Mouse (Mus musculus): ENCODE results near the gene Tnip2. TPM values are rescaled to one million over a fixed set of nuclear protein-coding genes. Genes with fewer than 3 reads are reported as not detected.

Tnip2 gene
- total and polyA plus RNA-seq, 3 experiments, result 4.8 to 19.6 (median 11.1) TPM

DNA sequence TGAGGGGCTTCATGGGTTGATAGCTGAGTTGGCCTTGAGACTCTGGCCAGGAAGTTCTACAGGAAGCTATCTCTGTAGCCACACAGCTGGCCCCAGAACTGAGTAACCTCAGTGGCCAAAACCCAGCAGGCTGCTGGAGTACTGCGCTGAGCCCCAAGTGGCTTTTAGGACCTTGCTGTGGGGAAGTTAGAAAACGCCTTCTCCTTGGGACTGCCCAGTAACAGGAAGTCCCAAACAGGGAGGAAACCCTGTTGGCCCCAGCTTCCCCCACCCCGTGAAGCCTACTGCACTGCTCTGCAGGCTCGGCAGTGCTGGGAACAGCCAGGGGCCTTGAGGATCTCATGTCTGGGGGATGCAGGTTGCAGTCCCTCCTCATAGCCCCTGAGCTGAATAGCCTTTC lies 29.3 kb upstream of the Tnip2 start:
- no peak for TF ChIP-seq CTCF (IDR thresholded peaks at IDR 0.05; ENCODE audit: low read depth, low read length)
- no peak for TF ChIP-seq GATA1 (IDR thresholded peaks at IDR 0.05; ENCODE audit: borderline replicate concordance, low read length)
- no peak for TF ChIP-seq GATA2 (IDR thresholded peaks at IDR 0.05; ENCODE audit: borderline replicate concordance, low read depth, low read length)
- no peak for TF ChIP-seq POLR2AphosphoS5 (IDR thresholded peaks at IDR 0.05; ENCODE audit: insufficient replicate concordance, low read depth, low read length)
- TF ChIP-seq TAL1 (conservative IDR thresholded peaks at IDR 0.05; ENCODE audit: low read depth, low read length), result no peak
- Histone ChIP-seq H3K9me3 (replicated peaks) (no peaks in the 10 kb centered on the region), H3K4me1 (ENCODE audit: insufficient read depth, low read depth, low read length) (peaks cover 27% of the 10 kb centered on the region), H3K27me3 (ENCODE audit: insufficient read depth, low read length) (peaks cover 53% of the 10 kb centered on the region), H3K4me3 (ENCODE audit: low read depth, low read length) (peak overlapping the region; percentile 58), H3K36me3 (replicated peaks) (no peaks in the 10 kb centered on the region)
- DNase-seq (ENCODE audit: low spot score) (peak; percentile 52), ATAC-seq (ENCODE audit: extremely low read depth, insufficient number of reproducible peaks, low FRiP score, poor library complexity, severe bottlenecking) (peak; percentile 54)

DNA sequence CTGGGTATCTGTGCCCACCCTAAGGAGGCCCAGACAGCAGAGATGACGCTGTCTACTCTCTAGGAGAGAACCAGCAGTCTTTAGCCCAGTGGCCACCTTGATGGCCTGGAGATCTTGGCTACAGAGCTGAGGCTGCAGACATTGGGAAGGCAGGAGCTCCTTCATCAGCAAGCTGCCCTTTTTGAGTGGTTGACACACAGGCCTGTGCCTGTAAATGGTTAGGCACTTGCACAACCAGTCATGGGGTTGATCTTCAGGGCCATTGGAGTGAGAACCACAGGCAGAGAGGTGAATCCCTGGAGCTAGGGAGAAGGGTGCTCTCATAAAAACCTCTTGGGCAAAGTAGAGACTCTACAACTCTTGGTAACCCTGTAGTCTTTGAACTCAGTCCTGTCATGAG lies 28.4 kb upstream of the Tnip2 start:
- H3K4me3 ChIP-seq (ENCODE audit: low read depth, low read length), result no peak overlapping the region
- peaks cover 58% of the 10 kb centered on the region for H3K27me3 ChIP-seq (ENCODE audit: insufficient read depth, low read length)
- peaks cover 28% of the 10 kb centered on the region for H3K4me1 ChIP-seq (ENCODE audit: insufficient read depth, low read depth, low read length)
- no peak for ATAC-seq (ENCODE audit: extremely low read depth, insufficient number of reproducible peaks, low FRiP score, poor library complexity, severe bottlenecking)
- no peak for DNase-seq (ENCODE audit: low spot score)
- no peaks in the 10 kb centered on the region for H3K9me3 ChIP-seq (replicated peaks)
- no peak for TF ChIP-seq GATA1 (IDR thresholded peaks at IDR 0.05; ENCODE audit: borderline replicate concordance, low read length)
- TF ChIP-seq CTCF (IDR thresholded peaks at IDR 0.05; ENCODE audit: low read depth, low read length), result no peak
- TF ChIP-seq GATA2 (IDR thresholded peaks at IDR 0.05; ENCODE audit: borderline replicate concordance, low read depth, low read length), result no peak
- TF ChIP-seq TAL1 (conservative IDR thresholded peaks at IDR 0.05; ENCODE audit: low read depth, low read length), result no peak
- TF ChIP-seq POLR2AphosphoS5 (IDR thresholded peaks at IDR 0.05; ENCODE audit: insufficient replicate concordance, low read depth, low read length), result no peak
- H3K36me3 ChIP-seq (replicated peaks), result no peaks in the 10 kb centered on the region

DNA sequence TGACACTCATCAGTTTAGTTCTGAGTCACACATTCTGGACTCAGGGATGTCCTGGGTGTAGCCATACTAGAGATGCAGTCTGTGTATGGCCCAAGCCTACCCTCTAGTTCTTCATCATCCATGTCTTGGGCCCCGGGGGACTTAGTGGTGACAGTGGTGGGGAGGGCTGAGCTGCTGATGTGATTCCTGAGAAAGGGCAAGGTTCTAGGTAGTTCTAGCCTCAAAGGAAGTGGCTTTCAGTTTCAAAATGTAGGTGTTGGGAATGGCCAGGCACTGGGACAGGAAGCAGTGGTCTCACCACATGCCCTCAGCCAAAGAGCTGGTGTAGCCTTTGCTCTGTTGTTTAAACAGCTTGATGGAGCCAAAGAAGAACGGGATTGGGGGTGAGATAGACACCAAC lies 25.3 kb upstream of the Tnip2 start:
- Histone ChIP-seq H3K9me3 (replicated peaks) (no peaks in the 10 kb centered on the region), H3K36me3 (replicated peaks) (no peaks in the 10 kb centered on the region), H3K4me3 (ENCODE audit: low read depth, low read length) (no peak overlapping the region), H3K4me1 (ENCODE audit: insufficient read depth, low read depth, low read length) (peaks cover 22% of the 10 kb centered on the region), H3K27me3 (ENCODE audit: insufficient read depth, low read length) (peaks cover 70% of the 10 kb centered on the region)
- TF ChIP-seq GATA2 (IDR thresholded peaks at IDR 0.05; ENCODE audit: borderline replicate concordance, low read depth, low read length) (no peak), POLR2AphosphoS5 (IDR thresholded peaks at IDR 0.05; ENCODE audit: insufficient replicate concordance, low read depth, low read length) (no peak), TAL1 (conservative IDR thresholded peaks at IDR 0.05; ENCODE audit: low read depth, low read length) (no peak), CTCF (IDR thresholded peaks at IDR 0.05; ENCODE audit: low read depth, low read length) (no peak), GATA1 (IDR thresholded peaks at IDR 0.05; ENCODE audit: borderline replicate concordance, low read length) (no peak)
- DNase-seq (ENCODE audit: low spot score), result no peak
- ATAC-seq (ENCODE audit: extremely low read depth, insufficient number of reproducible peaks, low FRiP score, poor library complexity, severe bottlenecking), result no peak

DNA sequence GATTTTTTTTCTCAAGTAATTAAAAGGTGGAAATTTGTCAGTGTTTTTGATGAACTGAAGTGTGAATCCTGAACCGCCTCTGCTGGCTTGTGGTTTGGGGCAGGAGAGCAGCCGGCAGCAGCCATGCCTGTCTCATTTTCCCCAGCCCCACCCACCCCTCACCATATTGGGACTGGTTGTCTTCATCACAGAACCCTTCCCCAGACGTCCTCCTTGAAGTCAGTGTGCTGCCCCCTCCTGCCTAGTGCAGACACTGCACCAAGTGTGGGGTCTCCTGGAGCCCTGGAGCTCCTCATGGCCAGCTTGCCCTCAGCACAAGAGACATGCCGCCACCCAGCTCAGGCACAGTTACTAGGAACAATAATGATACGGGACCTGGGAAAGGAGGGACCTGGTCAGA lies 24.7 kb upstream of the Tnip2 start:
- Histone ChIP-seq H3K4me3 (ENCODE audit: low read depth, low read length) (no peak overlapping the region), H3K36me3 (replicated peaks) (no peaks in the 10 kb centered on the region), H3K9me3 (replicated peaks) (no peaks in the 10 kb centered on the region), H3K27me3 (ENCODE audit: insufficient read depth, low read length) (peaks cover 75% of the 10 kb centered on the region), H3K4me1 (ENCODE audit: insufficient read depth, low read depth, low read length) (peaks cover 16% of the 10 kb centered on the region)
- TF ChIP-seq GATA1 (IDR thresholded peaks at IDR 0.05; ENCODE audit: borderline replicate concordance, low read length) (no peak), CTCF (IDR thresholded peaks at IDR 0.05; ENCODE audit: low read depth, low read length) (no peak), GATA2 (IDR thresholded peaks at IDR 0.05; ENCODE audit: borderline replicate concordance, low read depth, low read length) (no peak), POLR2AphosphoS5 (IDR thresholded peaks at IDR 0.05; ENCODE audit: insufficient replicate concordance, low read depth, low read length) (no peak), TAL1 (conservative IDR thresholded peaks at IDR 0.05; ENCODE audit: low read depth, low read length) (no peak)
- no peak for DNase-seq (ENCODE audit: low spot score)
- no peak for ATAC-seq (ENCODE audit: extremely low read depth, insufficient number of reproducible peaks, low FRiP score, poor library complexity, severe bottlenecking)

DNA sequence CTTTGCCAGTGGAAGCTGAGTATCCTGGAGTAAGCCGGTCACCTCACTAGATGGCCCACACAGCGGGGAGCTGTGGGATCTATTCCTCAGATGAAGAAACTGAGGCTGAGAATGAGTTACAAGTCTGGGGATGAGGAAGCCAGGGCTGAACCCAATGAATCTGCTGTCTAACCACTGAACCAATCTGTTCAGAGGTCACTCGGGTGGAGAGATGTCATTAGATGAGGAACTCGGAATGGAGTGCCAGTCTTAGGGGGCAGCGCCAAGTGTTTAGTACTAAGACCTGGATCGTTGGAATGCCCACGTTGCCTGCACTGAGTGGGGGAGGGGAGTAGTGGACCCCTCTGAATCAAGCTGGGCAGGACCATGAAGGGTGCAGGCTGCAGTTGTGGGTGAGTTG lies 24.3 kb upstream of the Tnip2 start:
- DNase-seq (ENCODE audit: low spot score) (no peak), ATAC-seq (ENCODE audit: extremely low read depth, insufficient number of reproducible peaks, low FRiP score, poor library complexity, severe bottlenecking) (no peak)
- Histone ChIP-seq H3K27me3 (ENCODE audit: insufficient read depth, low read length) (peaks cover 74% of the 10 kb centered on the region), H3K36me3 (replicated peaks) (no peaks in the 10 kb centered on the region), H3K9me3 (replicated peaks) (no peaks in the 10 kb centered on the region), H3K4me1 (ENCODE audit: insufficient read depth, low read depth, low read length) (peaks cover 12% of the 10 kb centered on the region), H3K4me3 (ENCODE audit: low read depth, low read length) (no peak overlapping the region)
- TF ChIP-seq TAL1 (conservative IDR thresholded peaks at IDR 0.05; ENCODE audit: low read depth, low read length) (no peak), GATA1 (IDR thresholded peaks at IDR 0.05; ENCODE audit: borderline replicate concordance, low read length) (no peak)

DNA sequence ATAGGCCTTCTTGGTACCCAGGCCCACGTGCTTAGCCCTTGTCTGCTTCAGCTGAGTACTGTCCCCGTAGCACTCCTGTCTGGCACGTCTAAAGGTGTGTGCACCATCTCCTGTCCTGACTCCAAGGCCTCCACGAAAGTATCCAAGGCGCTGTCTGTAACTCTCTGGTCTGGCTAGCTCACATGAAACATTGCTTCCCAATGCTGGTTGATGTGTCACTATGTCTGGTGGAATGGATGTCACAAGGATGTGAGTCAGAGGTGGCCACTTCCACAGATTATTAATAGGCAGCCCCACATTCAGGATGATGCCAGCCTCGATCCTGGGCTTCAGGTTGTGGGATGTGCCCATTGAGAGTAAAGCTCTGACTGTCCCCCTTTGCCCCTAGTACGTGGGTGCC lies 22.0 kb upstream of the Tnip2 start:
- ATAC-seq (ENCODE audit: extremely low read depth, insufficient number of reproducible peaks, low FRiP score, poor library complexity, severe bottlenecking) (no peak), DNase-seq (ENCODE audit: low spot score) (no peak)
- no peaks in the 10 kb centered on the region for H3K9me3 ChIP-seq (replicated peaks)
- no peaks in the 10 kb centered on the region for H3K36me3 ChIP-seq (replicated peaks)
- peaks cover 63% of the 10 kb centered on the region for H3K27me3 ChIP-seq (ENCODE audit: insufficient read depth, low read length)
- no peak for TF ChIP-seq TAL1 (conservative IDR thresholded peaks at IDR 0.05; ENCODE audit: low read depth, low read length)
- no peak overlapping the region for H3K4me3 ChIP-seq (ENCODE audit: low read depth, low read length)
- H3K4me1 ChIP-seq (ENCODE audit: insufficient read depth, low read depth, low read length), result peaks cover 7% of the 10 kb centered on the region; the same call in 1 of the 2 replicates

Data from G1E (cell line).